Comparison of ENCODE assay signal across 8 mouse cellular contexts in genomic region chr4:129556532-129557223, GRCm38 (mm10). TPM values are rescaled to one million over a fixed set of nuclear protein-coding genes. Genes with fewer than 3 reads are reported as not detected.
DNase-seq lines count a peak whose midpoint lies in the region; ATAC-seq lines count a peak whose summit lies in the region.

No protein-coding gene starts in this region.

- H3K27ac ChIP-seq in hindbrain, embryonic 14.5 days, result peak overlapping the region; percentile 78

- H3K4me3 ChIP-seq in hindbrain, embryonic 14.5 days (replicated peaks; ENCODE audit: low read length), result peak overlapping the region; percentile 46

- 9% methylated on average over 32 of the region's 33 CpGs for WGBS in hindbrain, embryonic 14.5 days

- DNase-seq in T-cell, adult 2 months (ENCODE audit: low spot score), result peak; percentile 70
- DNase-seq in cerebellum, postnatal 36 days, result peak; percentile 70 to 82
- DNase-seq in frontal cortex, postnatal 25 days (ENCODE audit: low spot score in 2 of 2), result peak; percentile 47 to 58
- peak; percentile 88 for DNase-seq in hindbrain, embryonic 14.5 days (ENCODE audit: low spot score)
- DNase-seq in layer of hippocampus, postnatal 36 days, result peak; percentile 69 to 78
- peak; percentile 91 for DNase-seq in lung, postnatal 25 days (ENCODE audit: low spot score)
- DNase-seq in retina, adult 2 months (ENCODE audit: low read depth, low spot score), result peak; percentile 60
- DNase-seq in thymus, postnatal 25 days, result peak; percentile 94

- H3K9ac ChIP-seq in hindbrain, embryonic 14.5 days, result peak overlapping the region; percentile 59

- no peaks in the 10 kb centered on the region for H3K9me3 ChIP-seq in hindbrain, embryonic 14.5 days (ENCODE audit: control insufficient read depth, low read length)

- peak; percentile 82 for ATAC-seq in hindbrain, embryonic 14.5 days (ENCODE audit: low FRiP score)

- H3K4me1 ChIP-seq in hindbrain, embryonic 14.5 days (replicated peaks; ENCODE audit: control insufficient read depth, insufficient read depth, low read length), result peaks cover 15% of the 10 kb centered on the region

- H3K36me3 ChIP-seq in hindbrain, embryonic 14.5 days (replicated peaks; ENCODE audit: control insufficient read depth, insufficient read depth), result no peaks in the 10 kb centered on the region

- H3K27me3 ChIP-seq in hindbrain, embryonic 14.5 days (ENCODE audit: control insufficient read depth, insufficient read depth, low read length), result no peaks in the 10 kb centered on the region

- peak overlapping the region; percentile 64 for H3K4me2 ChIP-seq in hindbrain, embryonic 14.5 days (replicated peaks)

RNA-seq across cellular contexts. Expression of gene Hdac1, which starts 14.2 kb away (rescaled TPM):
- polyA plus RNA-seq in hindbrain, embryonic 14.5 days (2014; fragmentation: Nextera tagmentation; extraction: Ambion mirVana), result 76.0 and 79.8 TPM in 2 replicates
- 10 to 100 TPM; 45.2 to 55.8 TPM for total RNA-seq in layer of hippocampus, postnatal 36 days (2021)

RNA-seq across cellular contexts. Expression of gene Lck, which starts 16.8 kb away (rescaled TPM):
- 10.6 and 13.0 TPM in 2 replicates for polyA plus RNA-seq in hindbrain, embryonic 14.5 days (2014; fragmentation: Nextera tagmentation; extraction: Ambion mirVana)
- 1 to 10 TPM; 2.7 to 2.8 TPM for total RNA-seq in layer of hippocampus, postnatal 36 days (2021)

RNA-seq across cellular contexts. Expression of gene Fam167b, which starts 21.7 kb away (rescaled TPM):
- polyA plus RNA-seq in hindbrain, embryonic 14.5 days (2014; fragmentation: Nextera tagmentation; extraction: Ambion mirVana), result 0.39 and 1.0 TPM in 2 replicates
- under 1 TPM in 1 of 2 experiments, not detected in 1; 0.65 TPM for total RNA-seq in layer of hippocampus, postnatal 36 days (2021)

RNA-seq across cellular contexts. Expression of gene Marcksl1, which starts 43.3 kb away (rescaled TPM):
- polyA plus RNA-seq in hindbrain, embryonic 14.5 days (2014; fragmentation: Nextera tagmentation; extraction: Ambion mirVana), result 1,580 and 1,755 TPM in 2 replicates
- total RNA-seq in layer of hippocampus, postnatal 36 days (2021), result 100 to 1,000 TPM; 105 to 115 TPM

RNA-seq across cellular contexts. Expression of gene Eif3i, which starts 43.8 kb away (rescaled TPM):
- 226 and 227 TPM in 2 replicates for polyA plus RNA-seq in hindbrain, embryonic 14.5 days (2014; fragmentation: Nextera tagmentation; extraction: Ambion mirVana)
- 100 to 1,000 TPM; 121 to 122 TPM for total RNA-seq in layer of hippocampus, postnatal 36 days (2021)

Comparison
In these comparisons a context has a peak if more than half of its experiments do, and no peak if none do; other contexts are left out.
1. Peak in every context shown above with its lines: DNase-seq, ATAC-seq, H3K4me3 ChIP-seq and H3K27ac ChIP-seq.